Mouse (Mus musculus) G1E (cell line): ENCODE results near the gene Abhd17a.

Experiments used
- CTCF ChIP-seq: IDR thresholded peaks from 2 replicates; pipeline ENCODE4 v1.5.1; 2012; ENCODE audit warnings: low read depth, low read length, inconsistent platforms, mixed read lengths
- GATA1 ChIP-seq: IDR thresholded peaks from 2 replicates; pipeline ENCODE4 v1.6.1; 2012; ENCODE audit warnings: borderline replicate concordance, low read length, inconsistent platforms, mixed read lengths
- POLR2AphosphoS5 ChIP-seq: IDR thresholded peaks from 2 replicates; pipeline ENCODE4 v1.6.1; 2012; ENCODE audit warnings: low read depth, low read length, inconsistent platforms; ENCODE audit not compliant: insufficient replicate concordance
- TAL1 ChIP-seq: conservative IDR thresholded peaks from 2 replicates; pipeline ENCODE4 v1.6.1; 2012; ENCODE audit warnings: low read depth, low read length, inconsistent platforms, mixed read lengths

DNA sequence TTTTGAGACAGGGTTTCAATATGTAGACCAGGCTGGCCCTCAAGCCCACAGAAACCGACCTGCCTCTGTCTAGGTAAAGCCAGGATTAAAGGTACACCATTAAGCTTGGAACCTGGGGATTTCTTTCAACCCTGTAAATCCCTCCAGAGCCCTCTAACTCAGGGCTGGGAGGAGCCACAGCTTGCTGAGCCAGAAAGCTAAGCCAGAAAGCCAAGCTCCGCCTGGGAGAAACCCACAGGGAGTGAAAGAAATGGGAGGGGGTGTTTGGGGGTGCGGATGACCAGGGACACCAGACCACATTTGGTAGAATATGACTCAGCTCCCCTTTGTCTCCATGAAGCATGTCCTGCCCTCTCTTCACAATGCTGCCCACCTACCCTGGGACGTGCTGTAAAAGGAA is 6.2 kb upstream of the Abhd17a start:
- TF ChIP-seq GATA1 (no peak), CTCF (no peak), POLR2AphosphoS5 (no peak), TAL1 (no peak)
